Mouse (Mus musculus) ES-E14 (cell line): ENCODE data around the gene Irs1. TPM values are rescaled to one million over a fixed set of nuclear protein-coding genes. Genes with fewer than 3 reads are reported as not detected.

Experiments
- DNase-seq: peaks from one replicate; pipeline ENCODE4 v3.0.0-alpha.2; 2013; ENCODE audit warnings: low read depth, low spot score
- H3K27ac ChIP-seq: 2 replicates; pipeline ENCODE4 v1.5.1; 2012; ENCODE audit warnings: low read depth, mild to moderate bottlenecking, low read length, moderate library complexity, mixed read lengths; ENCODE audit not compliant: poor library complexity, insufficient read depth, severe bottlenecking
- H3K36me3 ChIP-seq: 2 replicates; pipeline ENCODE4 v1.6.1; 2012; ENCODE audit warnings: mild to moderate bottlenecking, low read length, moderate library complexity, mixed read lengths; ENCODE audit not compliant: control insufficient read depth, poor library complexity, insufficient read depth, severe bottlenecking
- H3K4me1 ChIP-seq, 2 experiments: fragments of 150-350 bp in 1 of 2; sonication (generic) in 1 of 2; 2 replicates each; pipeline ENCODE4 v1.6.1; 2012; ENCODE audit warnings: low read length in 2 of 2, mild to moderate bottlenecking in 1 of 2, mixed read lengths in 1 of 2; ENCODE audit not compliant: control insufficient read depth in 2 of 2, insufficient read depth in 2 of 2, poor library complexity in 1 of 2
- H3K4me3 ChIP-seq, 2 experiments: fragments of 150-350 bp in 1 of 2; sonication (generic) in 1 of 2; 2 replicates each; pipeline ENCODE4 v1.5.1; 2012; ENCODE audit warnings: low read length in 2 of 2, low read depth in 1 of 2, mild to moderate bottlenecking in 1 of 2, mixed read lengths in 1 of 2; ENCODE audit not compliant: insufficient read depth in 1 of 2, poor library complexity in 1 of 2, severe bottlenecking in 1 of 2
- H3K9ac ChIP-seq: 2 replicates; pipeline ENCODE4 v1.6.1; 2012; ENCODE audit warnings: low read depth, mild to moderate bottlenecking, low read length, mixed read lengths; ENCODE audit not compliant: poor library complexity, insufficient read depth, severe bottlenecking
- H3K9me3 ChIP-seq: fragments of 150-350 bp; sonication (generic); 2 replicates; pipeline ENCODE4 v1.6.1; 2012; ENCODE audit warnings: low read depth, mild to moderate bottlenecking, low read length; ENCODE audit not compliant: control insufficient read depth, insufficient read depth
- CHD2 ChIP-seq: IDR thresholded peaks from 2 replicates; pipeline ENCODE4 v1.6.1; 2014; ENCODE audit warnings: mild to moderate bottlenecking, low read depth, low read length, inconsistent platforms
- HCFC1 ChIP-seq: IDR thresholded peaks from 2 replicates; pipeline ENCODE4 v1.6.1; 2012; ENCODE audit warnings: low read length, inconsistent platforms, borderline replicate concordance; ENCODE audit not compliant: insufficient read depth
- MAFK ChIP-seq: IDR thresholded peaks from 2 replicates; pipeline ENCODE4 v1.6.1; 2014; ENCODE audit warnings: mild to moderate bottlenecking, low read depth, low read length, inconsistent platforms; ENCODE audit not compliant: insufficient read depth
- ZC3H11A ChIP-seq: IDR thresholded peaks from 2 replicates; pipeline ENCODE4 v1.6.1; 2012; ENCODE audit warnings: low read depth, mild to moderate bottlenecking, inconsistent platforms, low read length, borderline replicate concordance
- ZNF384 ChIP-seq: IDR thresholded peaks from 2 replicates; pipeline ENCODE4 v1.6.1; 2012; ENCODE audit warnings: low read depth, low read length, inconsistent platforms
- in situ Hi-C, 2 experiments: fragments of 600-800 bp; cut with MboI; formaldehyde crosslinking; loops; one replicate each; pipeline ENCODE4 v1.15.1; 2025; ENCODE audit warnings: low sequenced_read_pairs in 2 of 2, inconsistent platforms in 1 of 2; ENCODE audit not compliant: unreplicated experiment in 2 of 2
- total RNA-seq: library from RNA; depleted of rRNA; stranded (reverse); fragments of 300-350 nt; gene quantifications from 2 replicates; pipeline ENCODE4 v1.2.3, GENCODE M21; 2012

The Irs1 gene
- total RNA-seq, 1 experiment, result 8.1 TPM

DNA sequence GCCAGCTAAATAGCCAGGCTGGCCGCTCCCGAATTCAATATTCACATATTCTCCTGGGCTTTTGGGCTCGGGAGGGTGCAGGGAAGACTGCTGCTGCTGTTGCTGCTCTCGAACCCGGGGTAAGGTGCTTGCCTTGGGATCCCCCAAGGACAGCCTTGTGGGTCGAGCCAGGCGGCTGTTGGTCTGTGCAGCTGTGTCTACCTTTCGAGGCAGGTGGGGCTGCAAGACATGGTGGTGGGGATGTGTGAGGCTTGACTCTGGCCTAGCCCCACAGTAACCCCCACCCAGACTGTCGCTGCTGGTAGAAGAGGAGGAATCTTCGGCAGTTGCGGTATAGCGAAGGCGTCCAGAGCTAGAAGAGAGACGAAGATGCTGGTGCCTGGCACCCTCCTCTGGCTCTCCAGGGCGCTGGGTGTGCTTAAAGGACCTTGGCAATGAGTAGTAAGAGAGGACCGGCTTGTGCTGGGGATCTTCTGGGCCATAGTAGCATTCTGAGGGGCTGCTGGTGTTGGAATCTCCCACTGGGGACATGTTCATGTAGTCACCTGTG is 3.4 kb downstream of the Irs1 start:
- DNase-seq, result no peak
- TF ChIP-seq HCFC1 (no peak), ZC3H11A (no peak), ZNF384 (no peak), CHD2 (no peak), MAFK (no peak)
- Histone ChIP-seq H3K36me3 (no peaks in the 10 kb centered on the region; the same call in 1 of the 2 replicates), H3K4me3 (no peak overlapping the region), H3K27ac (no peak overlapping the region), H3K9me3 (no peaks in the 10 kb centered on the region), H3K9ac (no peak overlapping the region), H3K4me1 (peaks cover 0 to 17% of the 10 kb centered on the region in 2 experiments; a peak in 1 of 4 replicates)
- in situ Hi-C loops, result loop anchor here in 1 of 2 experiments (25.0 kb wide), 1 partner anchor 976 kb away; no protein-coding TSS in a partner anchor

- in situ Hi-C loops, result loop anchor here in 1 of 2 experiments (25.0 kb wide), 1 partner anchor 975 kb away; no protein-coding TSS in a partner anchor
- DNase-seq, result no peak
- H3K9ac ChIP-seq, result no peak overlapping the region
- no peak overlapping the region for H3K27ac ChIP-seq
- no peaks in the 10 kb centered on the region for H3K9me3 ChIP-seq
- H3K4me1 ChIP-seq, result peaks cover 0 to 17% of the 10 kb centered on the region in 2 experiments; a peak in 1 of 4 replicates
- H3K36me3 ChIP-seq, result no peaks in the 10 kb centered on the region; the same call in 1 of the 2 replicates
- peak overlapping the region in 1 of 2 experiments; percentile 24; a peak in 1 of 4 replicates for H3K4me3 ChIP-seq
- TF ChIP-seq CHD2 (no peak), ZNF384 (no peak), MAFK (no peak), HCFC1 (no peak), ZC3H11A (no peak)
Observed at GRCm38 (mm10) chr1:82287052-82287775, 4.0 kb downstream of the Irs1 start.

GRCm38 (mm10) chr1:82286190-82287051 is 4.8 kb downstream of the Irs1 start:
- peaks cover 0 to 12% of the 10 kb centered on the region in 2 experiments; a peak in 1 of 4 replicates for H3K4me1 ChIP-seq
- H3K9ac ChIP-seq, result no peak overlapping the region
- DNase-seq, result no peak
- in situ Hi-C loops, result loop anchor here in 1 of 2 experiments (25.0 kb wide), 1 partner anchor 974 kb away; no protein-coding TSS in a partner anchor
- H3K27ac ChIP-seq, result no peak overlapping the region
- no peaks in the 10 kb centered on the region; the same call in 1 of the 2 replicates for H3K36me3 ChIP-seq
- TF ChIP-seq HCFC1 (no peak), MAFK (no peak), ZNF384 (no peak)
- H3K9me3 ChIP-seq, result no peaks in the 10 kb centered on the region
- peak overlapping the region in 1 of 2 experiments; percentile 24; a peak in 1 of 4 replicates for H3K4me3 ChIP-seq

- Histone ChIP-seq H3K4me3 (no peak overlapping the region), H3K36me3 (no peaks in the 10 kb centered on the region; the same call in 1 of the 2 replicates), H3K9me3 (no peaks in the 10 kb centered on the region), H3K9ac (no peak overlapping the region), H3K27ac (no peak overlapping the region), H3K4me1 (peaks cover 0 to 12% of the 10 kb centered on the region in 2 experiments; a peak in 1 of 4 replicates)
- no peak for DNase-seq
- TF ChIP-seq HCFC1, result no peak
- no peak for TF ChIP-seq ZC3H11A
- no peak for TF ChIP-seq ZNF384
- TF ChIP-seq MAFK, result no peak
- TF ChIP-seq CHD2, result no peak
- in situ Hi-C loops, result loop anchor here in 1 of 2 experiments (25.0 kb wide), 1 partner anchor 973 kb away; no protein-coding TSS in a partner anchor
Observed at GRCm38 (mm10) chr1:82285461-82286189, 5.6 kb downstream of the Irs1 start.
